Mouse (Mus musculus): ENCODE data around the gene Arap1. TPM values are rescaled to one million over a fixed set of nuclear protein-coding genes. Genes with fewer than 3 reads are reported as not detected.

Gene Arap1
- polyA plus RNA-seq, 1 experiment = 227 TPM

DNA sequence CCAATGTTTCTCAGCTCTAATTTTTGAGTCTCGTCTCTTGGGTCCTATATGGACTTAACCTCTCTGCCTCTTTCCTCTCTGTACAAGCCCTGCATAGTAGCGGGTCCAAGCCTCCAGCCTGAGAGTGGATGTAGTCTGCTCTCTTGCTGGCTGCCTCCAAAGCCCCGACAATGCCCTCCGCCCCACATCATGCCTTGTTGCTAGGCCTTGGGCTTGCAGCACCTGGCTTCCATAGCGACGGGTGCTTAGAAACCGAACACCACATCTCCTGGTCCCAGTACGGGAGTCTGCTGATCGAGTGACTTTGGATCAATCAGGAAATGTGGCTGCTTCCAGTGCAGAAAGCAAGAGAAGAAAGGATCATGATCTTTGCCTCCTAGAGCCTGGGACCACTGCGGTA, 95.2 kb downstream of the Arap1 start:
- Histone ChIP-seq H3K27me3 (ENCODE audit: control insufficient read depth, insufficient read depth, low read length) (no peaks in the 10 kb centered on the region), H3K4me3 (ENCODE audit: extremely low read depth, insufficient read depth, insufficient read length) (no peak overlapping the region), H3K36me3 (ENCODE audit: control insufficient read depth, insufficient read depth, low read length) (no peaks in the 10 kb centered on the region), H3K4me1 (ENCODE audit: control insufficient read depth, insufficient read depth, insufficient read length) (no peaks in the 10 kb centered on the region), H3K27ac (ENCODE audit: insufficient read depth, low read length) (no peak overlapping the region)
- no peak for TF ChIP-seq CTCF (IDR thresholded peaks at IDR 0.05; ENCODE audit: extremely low read depth, insufficient read depth, insufficient read length, insufficient replicate concordance)
- TF ChIP-seq POLR2A (IDR thresholded peaks at IDR 0.05; ENCODE audit: low read depth, low read length) = no peak
- WGBS = 85% methylated on average over 10 of the region's 10 CpGs
- no peak for DNase-seq (ENCODE audit: low read depth in 1 of 2, low spot score in 2 of 2)

GRCm38 (mm10) chr7:101444211-101444610, 96.3 kb downstream of the Arap1 start:
- WGBS = 81% methylated on average over 4 of the region's 4 CpGs
- no peak overlapping the region for H3K4me3 ChIP-seq (ENCODE audit: extremely low read depth, insufficient read depth, insufficient read length)
- H3K27me3 ChIP-seq (ENCODE audit: control insufficient read depth, insufficient read depth, low read length) = no peaks in the 10 kb centered on the region
- H3K36me3 ChIP-seq (ENCODE audit: control insufficient read depth, insufficient read depth, low read length) = no peaks in the 10 kb centered on the region
- H3K27ac ChIP-seq (ENCODE audit: insufficient read depth, low read length) = no peak overlapping the region
- no peak for DNase-seq (ENCODE audit: low read depth in 1 of 2, low spot score in 2 of 2)
- H3K4me1 ChIP-seq (ENCODE audit: control insufficient read depth, insufficient read depth, insufficient read length) = no peaks in the 10 kb centered on the region
- TF ChIP-seq POLR2A (IDR thresholded peaks at IDR 0.05; ENCODE audit: low read depth, low read length) (no peak), CTCF (IDR thresholded peaks at IDR 0.05; ENCODE audit: extremely low read depth, insufficient read depth, insufficient read length, insufficient replicate concordance) (no peak)

- Histone ChIP-seq H3K4me3 (ENCODE audit: extremely low read depth, insufficient read depth, insufficient read length) (no peak overlapping the region), H3K4me1 (ENCODE audit: control insufficient read depth, insufficient read depth, insufficient read length) (peaks cover 20% of the 10 kb centered on the region; the same call in 1 of the 2 replicates), H3K36me3 (ENCODE audit: control insufficient read depth, insufficient read depth, low read length) (no peaks in the 10 kb centered on the region), H3K27me3 (ENCODE audit: control insufficient read depth, insufficient read depth, low read length) (no peaks in the 10 kb centered on the region), H3K27ac (ENCODE audit: insufficient read depth, low read length) (no peak overlapping the region)
- WGBS = 25% methylated on average over 3 of the region's 3 CpGs
- TF ChIP-seq CTCF (IDR thresholded peaks at IDR 0.05; ENCODE audit: extremely low read depth, insufficient read depth, insufficient read length, insufficient replicate concordance) (no peak), POLR2A (IDR thresholded peaks at IDR 0.05; ENCODE audit: low read depth, low read length) (no peak)
- DNase-seq (ENCODE audit: low read depth in 1 of 2, low spot score in 2 of 2) = no peak
Measured at GRCm38 (mm10) chr7:101449855-101450254, 102.0 kb downstream of the Arap1 start.

DNA sequence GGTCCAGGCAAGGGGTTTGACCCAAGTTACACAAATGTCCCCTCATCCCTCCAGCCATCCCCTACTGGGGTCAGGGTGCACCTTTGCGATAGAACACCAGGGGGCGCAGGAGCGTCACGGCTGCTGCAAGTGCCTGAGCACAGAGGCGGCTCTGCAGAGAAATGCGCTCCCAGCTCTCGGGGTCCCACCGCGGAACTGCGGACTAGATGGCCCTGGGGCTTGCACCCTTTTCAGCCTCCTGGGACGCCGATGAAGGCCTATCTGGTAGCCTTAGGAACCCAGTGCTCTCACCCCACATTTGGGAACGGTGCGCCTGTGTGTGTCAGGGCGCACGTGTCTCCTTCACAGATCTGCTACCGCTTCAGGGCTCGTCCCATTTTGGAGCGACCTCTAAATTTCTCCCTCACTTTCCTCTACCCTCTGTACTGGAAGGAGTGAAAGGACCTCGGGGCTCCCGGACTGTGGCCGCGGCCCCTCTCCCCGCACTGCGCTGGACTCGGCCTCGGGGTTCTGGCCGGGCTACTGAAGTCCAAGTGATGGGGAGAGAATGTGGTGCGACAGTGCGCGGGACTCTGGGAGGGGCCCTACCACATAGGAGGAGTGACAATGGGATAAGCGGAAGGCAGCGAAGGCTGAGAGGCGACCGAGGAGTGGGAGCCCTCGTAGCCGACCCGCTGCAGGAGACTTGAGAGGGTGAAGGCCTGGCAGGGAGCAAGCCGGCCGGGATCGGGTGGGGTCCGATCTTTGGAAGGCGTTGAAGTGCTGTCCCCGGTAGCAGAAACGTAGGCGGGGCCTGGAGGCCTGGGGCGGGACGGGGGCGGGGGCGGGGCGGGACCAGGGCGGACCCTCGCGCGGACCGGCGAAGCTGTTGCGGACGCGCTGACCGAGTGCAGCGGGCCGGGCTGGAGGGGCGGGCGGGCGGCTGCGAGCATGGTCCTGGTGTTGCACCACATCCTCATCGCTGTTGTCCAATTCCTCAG, 102.8 kb downstream of the Arap1 start:
- H3K27me3 ChIP-seq (ENCODE audit: control insufficient read depth, insufficient read depth, low read length) = no peaks in the 10 kb centered on the region

DNA sequence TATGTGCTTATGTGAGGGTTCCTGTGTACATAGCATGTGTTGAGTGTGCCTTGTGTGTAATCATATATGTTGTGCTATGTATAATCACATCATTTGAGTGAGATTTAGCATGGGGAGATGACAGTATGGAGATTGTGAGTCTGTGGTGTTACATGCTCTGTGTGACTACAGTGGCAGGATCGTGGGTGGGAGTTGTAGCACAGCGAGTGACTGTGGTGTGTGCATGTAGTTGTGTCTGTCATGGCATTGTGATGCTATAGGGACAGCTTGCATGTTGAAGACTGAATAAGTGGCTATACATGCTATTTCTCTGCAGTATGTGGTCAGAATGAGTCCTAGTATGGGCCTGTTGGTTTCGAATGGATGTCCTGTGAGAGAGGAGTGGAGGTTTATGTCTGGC, 104.8 kb downstream of the Arap1 start:
- Histone ChIP-seq H3K4me3 (ENCODE audit: extremely low read depth, insufficient read depth, insufficient read length) (peak overlapping the region; percentile 23; the same call in 1 of the 2 replicates), H3K27ac (ENCODE audit: insufficient read depth, low read length) (peak overlapping the region; percentile 17; the same call in 1 of the 2 replicates)
- 46% methylated on average over 3 of the region's 3 CpGs for WGBS

More for the DNA sequence above, 102.8 kb downstream of the Arap1 start:
- H3K27ac ChIP-seq (ENCODE audit: insufficient read depth, low read length) = peak overlapping the region; percentile 7; the same call in 1 of the 2 replicates
- TF ChIP-seq POLR2A (IDR thresholded peaks at IDR 0.05; ENCODE audit: low read depth, low read length) = no peak
- peak; percentile 99 for TF ChIP-seq CTCF (IDR thresholded peaks at IDR 0.05; ENCODE audit: extremely low read depth, insufficient read depth, insufficient read length, insufficient replicate concordance)
- H3K4me3 ChIP-seq (ENCODE audit: extremely low read depth, insufficient read depth, insufficient read length) = peak overlapping the region; percentile 67
- peak; percentile 59 to 87 for DNase-seq (ENCODE audit: low read depth in 1 of 2, low spot score in 2 of 2)
- WGBS = under 1% methylated on average over 66 of the region's 68 CpGs
- H3K36me3 ChIP-seq (ENCODE audit: control insufficient read depth, insufficient read depth, low read length) = no peaks in the 10 kb centered on the region
- H3K4me1 ChIP-seq (ENCODE audit: control insufficient read depth, insufficient read depth, insufficient read length) = peaks cover 28% of the 10 kb centered on the region; the same call in 1 of the 2 replicates

GRCm38 (mm10) chr7:101453296-101453695, 105.4 kb downstream of the Arap1 start:
- 45% methylated on average over 3 of the region's 3 CpGs for WGBS
- Histone ChIP-seq H3K4me3 (ENCODE audit: extremely low read depth, insufficient read depth, insufficient read length) (peak overlapping the region; percentile 27; the same call in 1 of the 2 replicates), H3K4me1 (ENCODE audit: control insufficient read depth, insufficient read depth, insufficient read length) (peaks cover 51% of the 10 kb centered on the region), H3K27me3 (ENCODE audit: control insufficient read depth, insufficient read depth, low read length) (no peaks in the 10 kb centered on the region), H3K27ac (ENCODE audit: insufficient read depth, low read length) (peak overlapping the region; percentile 26), H3K36me3 (ENCODE audit: control insufficient read depth, insufficient read depth, low read length) (no peaks in the 10 kb centered on the region)
- no peak for TF ChIP-seq POLR2A (IDR thresholded peaks at IDR 0.05; ENCODE audit: low read depth, low read length)
- TF ChIP-seq CTCF (IDR thresholded peaks at IDR 0.05; ENCODE audit: extremely low read depth, insufficient read depth, insufficient read length, insufficient replicate concordance) = no peak
- no peak for DNase-seq (ENCODE audit: low read depth in 1 of 2, low spot score in 2 of 2)

More for the DNA sequence above, 104.8 kb downstream of the Arap1 start:
- H3K4me1 ChIP-seq (ENCODE audit: control insufficient read depth, insufficient read depth, insufficient read length) = peaks cover 45% of the 10 kb centered on the region
- DNase-seq (ENCODE audit: low read depth in 1 of 2, low spot score in 2 of 2) = no peak
- H3K36me3 ChIP-seq (ENCODE audit: control insufficient read depth, insufficient read depth, low read length) = no peaks in the 10 kb centered on the region
- no peaks in the 10 kb centered on the region for H3K27me3 ChIP-seq (ENCODE audit: control insufficient read depth, insufficient read depth, low read length)
- TF ChIP-seq POLR2A (IDR thresholded peaks at IDR 0.05; ENCODE audit: low read depth, low read length) (no peak), CTCF (IDR thresholded peaks at IDR 0.05; ENCODE audit: extremely low read depth, insufficient read depth, insufficient read length, insufficient replicate concordance) (no peak)
